Mouse (Mus musculus) bone marrow, adult 2 months (tissue): ENCODE results near the gene Rbpj.

Source experiments
- CTCF ChIP-seq: fragments of 200-500 bp; IDR thresholded peaks from 2 replicates; pipeline ENCODE4 v1.5.1; 2011; ENCODE audit warnings: low read length, control low read depth; ENCODE audit not compliant: control insufficient read depth, insufficient read depth
- POLR2A ChIP-seq: fragments of 200-500 bp; IDR thresholded peaks from 2 replicates; pipeline ENCODE4 v1.6.1; 2011; ENCODE audit warnings: low read depth, mild to moderate bottlenecking, control low read depth, low read length, borderline replicate concordance; ENCODE audit not compliant: control insufficient read depth

GRCm38 (mm10) chr5:53509465-53509864 lies 43.5 kb downstream of the Rbpj start:
- TF ChIP-seq CTCF (no peak), POLR2A (no peak)
